Mouse (Mus musculus) gastrocnemius, adult 18-20 months (tissue): Measurements from ENCODE around the gene Sox30. TPM values are rescaled to one million over a fixed set of nuclear protein-coding genes. Genes with fewer than 3 reads are reported as not detected.
A peak's percentile ranks its signal among the peaks of the same experiment; 100 is the strongest.
"Not testable (repeated sequence)": the region's sequence is repeated elsewhere in the genome, so short reads cannot be mapped to it uniquely, and the experiment has no call there.

Experiments
- DNase-seq: peaks from one replicate; pipeline ENCODE4 v3.0.0; 2021; ENCODE audit warnings: low spot score
- total RNA-seq, 2 experiments: library from RNA; stranded (reverse); gene quantifications; 2 replicates each; pipeline ENCODE4 v1.2.3; 2021

The Sox30 gene
- total RNA-seq, 2 experiments from 2014 or later: not detected

GRCm38 (mm10) chr11:46020246-46020645, 40.1 kb downstream of the Sox30 start:
- no peak for DNase-seq

GRCm38 (mm10) chr11:46021850-46022249, 41.7 kb downstream of the Sox30 start:
- no peak for DNase-seq

GRCm38 (mm10) chr11:46022983-46023382, 42.9 kb downstream of the Sox30 start:
- no peak for DNase-seq

- DNase-seq: peak; percentile 48
Observed at GRCm38 (mm10) chr11:46025962-46026392, 45.9 kb downstream of the Sox30 start.

GRCm38 (mm10) chr11:46027952-46028814, 48.1 kb downstream of the Sox30 start:
- no peak for DNase-seq

GRCm38 (mm10) chr11:46029485-46029884, 49.4 kb downstream of the Sox30 start:
- no peak for DNase-seq

- DNase-seq: no peak
Observed at GRCm38 (mm10) chr11:46030026-46030425, 49.9 kb downstream of the Sox30 start.

GRCm38 (mm10) chr11:46031470-46031869, 51.4 kb downstream of the Sox30 start:
- DNase-seq: no peak

GRCm38 (mm10) chr11:46032956-46033355, 52.8 kb downstream of the Sox30 start:
- no peak for DNase-seq

- DNase-seq: no peak
Observed at GRCm38 (mm10) chr11:46036374-46036773, 56.3 kb downstream of the Sox30 start.

- no peak for DNase-seq
Observed at GRCm38 (mm10) chr11:46038901-46039300, 58.8 kb downstream of the Sox30 start.

GRCm38 (mm10) chr11:46039335-46039734, 59.2 kb downstream of the Sox30 start:
- no peak for DNase-seq

- DNase-seq: no peak
Observed at GRCm38 (mm10) chr11:46040841-46041556, 60.9 kb downstream of the Sox30 start.

GRCm38 (mm10) chr11:46041607-46042267, 61.6 kb downstream of the Sox30 start:
- DNase-seq: no peak

GRCm38 (mm10) chr11:46044781-46045180, 64.7 kb downstream of the Sox30 start:
- no peak for DNase-seq

GRCm38 (mm10) chr11:46047264-46047663, 67.2 kb downstream of the Sox30 start:
- DNase-seq: no peak

- peak; percentile 62 for DNase-seq
Observed at GRCm38 (mm10) chr11:46052105-46052659, 72.1 kb downstream of the Sox30 start, which contains the start of gene Gm12166. TSS of gene Gm12166 (minus strand) at chr11:46052321.

GRCm38 (mm10) chr11:46053457-46053856, 73.3 kb downstream of the Sox30 start:
- DNase-seq: not testable (repeated sequence)

- DNase-seq: no peak
Observed at GRCm38 (mm10) chr11:46054311-46054710, 74.2 kb downstream of the Sox30 start.

GRCm38 (mm10) chr11:46054911-46055895, 75.1 kb downstream of the Sox30 start:
- DNase-seq: peak; percentile 22
